In the genomic region with DNA sequence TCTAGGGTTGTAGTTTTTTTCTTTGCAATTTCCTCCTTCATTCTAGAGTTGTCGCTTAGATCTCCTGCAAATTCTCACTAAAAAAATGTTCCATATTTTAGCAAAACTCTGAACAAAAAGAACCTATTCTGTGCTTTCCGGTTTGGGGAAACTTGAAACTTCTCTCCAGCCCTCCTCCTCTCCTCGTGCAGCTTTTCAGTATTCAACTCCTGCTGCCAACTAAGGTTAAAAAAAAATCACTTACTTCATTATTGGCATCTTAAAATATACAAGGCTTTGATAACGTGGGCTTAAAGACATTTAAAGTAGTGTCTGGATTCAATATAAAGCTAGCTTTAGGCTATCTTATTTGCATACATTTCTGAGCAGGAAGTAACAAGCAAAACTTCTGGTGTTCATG, we compare ENCODE assay signal across 8 mouse cellular contexts. TPM values are rescaled to one million over a fixed set of nuclear protein-coding genes. Genes with fewer than 3 reads are reported as not detected.
DNase-seq lines count a peak whose midpoint lies in the region; ATAC-seq and TF ChIP-seq lines count a peak whose summit lies in the region.

No protein-coding gene starts in this region.

- no peaks in the 10 kb centered on the region for H3K4me1 ChIP-seq in lung, embryonic 16.5 days (replicated peaks; ENCODE audit: control insufficient read depth, insufficient read depth, low read length)
- H3K4me1 ChIP-seq in embryonic fibroblast, embryonic 13.5 days (ENCODE audit: control insufficient read depth, insufficient read depth, low read length): no peaks in the 10 kb centered on the region
- no peaks in the 10 kb centered on the region for H3K4me1 ChIP-seq in limb, embryonic 12.5 days (replicated peaks)
- no peaks in the 10 kb centered on the region for H3K4me1 ChIP-seq in small intestine, adult 2 months (ENCODE audit: control insufficient read depth, insufficient read depth, insufficient read length, low read length)

- 11% methylated on average over 4 of the region's 4 CpGs for WGBS in lung, embryonic 16.5 days
- WGBS in limb, embryonic 12.5 days: 13% methylated on average over 4 of the region's 4 CpGs
- WGBS in small intestine, adult 2 months: 6% methylated on average over 4 of the region's 4 CpGs

- no peak for TF ChIP-seq CTCF in embryonic fibroblast, embryonic 13.5 days (IDR thresholded peaks at IDR 0.05; ENCODE audit: borderline replicate concordance, insufficient read depth, low read length)
- no peak for TF ChIP-seq CTCF in small intestine, adult 2 months (IDR thresholded peaks at IDR 0.05; ENCODE audit: extremely low read depth, insufficient read length, insufficient replicate concordance, low read depth, low read length)

- no peaks in the 10 kb centered on the region for H3K36me3 ChIP-seq in lung, embryonic 16.5 days (ENCODE audit: control insufficient read depth, insufficient read depth, low read length)
- H3K36me3 ChIP-seq in limb, embryonic 12.5 days: no peaks in the 10 kb centered on the region
- H3K36me3 ChIP-seq in small intestine, adult 2 months (ENCODE audit: control insufficient read depth, insufficient read depth, low read length): no peaks in the 10 kb centered on the region

- no peak for DNase-seq in lung, postnatal 25 days (ENCODE audit: low spot score)
- DNase-seq in cerebellum, adult 9-11 months: no peak
- DNase-seq in MN1 (ENCODE audit: low spot score): no peak
- no peak for DNase-seq in thymus, adult 18-20 months

- no peaks in the 10 kb centered on the region for H3K27me3 ChIP-seq in lung, embryonic 16.5 days (ENCODE audit: control insufficient read depth, insufficient read depth, low read depth, low read length)
- H3K27me3 ChIP-seq in limb, embryonic 12.5 days: no peaks in the 10 kb centered on the region
- H3K27me3 ChIP-seq in small intestine, adult 2 months (ENCODE audit: control insufficient read depth, insufficient read depth, low read length): no peaks in the 10 kb centered on the region

- TF ChIP-seq POLR2A in embryonic fibroblast, embryonic 13.5 days (IDR thresholded peaks at IDR 0.05; ENCODE audit: low read depth, low read length): no peak
- no peak for TF ChIP-seq POLR2A in small intestine, adult 2 months (IDR thresholded peaks at IDR 0.05; ENCODE audit: low read depth, low read length)

- peak; percentile 32 for ATAC-seq in lung, embryonic 16.5 days (ENCODE audit: low read depth)
- ATAC-seq in limb, embryonic 12.5 days (ENCODE audit: insufficient number of reproducible peaks, insufficient read depth, low FRiP score, low TSS enrichment, low read depth): no peak; the same call in none of the 2 replicates

- peak overlapping the region; percentile 68; the same call in 1 of the 2 replicates for H3K9ac ChIP-seq in lung, embryonic 16.5 days (ENCODE audit: low read length)
- H3K9ac ChIP-seq in limb, embryonic 12.5 days (replicated peaks): no peak overlapping the region; the same call in 1 of the 2 replicates

- H3K4me3 ChIP-seq in lung, embryonic 16.5 days (ENCODE audit: low read length): peak overlapping the region; percentile 61
- H3K4me3 ChIP-seq in embryonic fibroblast, embryonic 13.5 days (ENCODE audit: insufficient read depth, low read length): peak overlapping the region; percentile 37; the same call in 1 of the 2 replicates
- peak overlapping the region; percentile 45 for H3K4me3 ChIP-seq in limb, embryonic 12.5 days (replicated peaks)
- H3K4me3 ChIP-seq in small intestine, adult 2 months (ENCODE audit: low read depth, low read length): no peak overlapping the region

- peak overlapping the region; percentile 45 for H3K4me2 ChIP-seq in lung, embryonic 16.5 days (ENCODE audit: low read depth, low read length)
- H3K4me2 ChIP-seq in limb, embryonic 12.5 days: peak overlapping the region; percentile 53

- peak overlapping the region; percentile 91 for H3K27ac ChIP-seq in lung, embryonic 16.5 days (ENCODE audit: low read length)
- peak overlapping the region; percentile 86 for H3K27ac ChIP-seq in embryonic fibroblast, embryonic 13.5 days (ENCODE audit: insufficient read depth, low read length)
- peak overlapping the region; percentile 93 for H3K27ac ChIP-seq in limb, embryonic 12.5 days
- peak overlapping the region; percentile 32; the same call in 1 of the 2 replicates for H3K27ac ChIP-seq in small intestine, adult 2 months (ENCODE audit: insufficient read depth, low read depth, low read length)

- H3K9me3 ChIP-seq in lung, embryonic 16.5 days (ENCODE audit: control insufficient read depth, low read length): no peaks in the 10 kb centered on the region
- no peaks in the 10 kb centered on the region for H3K9me3 ChIP-seq in limb, embryonic 12.5 days

RNA-seq across cellular contexts. Expression of a gene that starts 0.4 kb away (rescaled TPM):
- polyA plus RNA-seq in lung, embryonic 16.5 days (2015; fragmentation: Nextera tagmentation; extraction: Ambion mirVana): 249 and 265 TPM in 2 replicates
- 332 and 399 TPM in 2 replicates for polyA plus RNA-seq in embryonic fibroblast, embryonic 13.5 days (2011; ENCODE audit: insufficient read length, low read depth, missing spikeins)
- 171 and 187 TPM in 2 replicates for polyA plus RNA-seq in limb, embryonic 12.5 days (2016; fragmentation: Nextera tagmentation; extraction: Ambion mirVana)
- 0.52 and 1.7 TPM in 2 replicates for polyA plus RNA-seq in small intestine, adult 2 months (2012; rRNA removed)

Comparison
In these comparisons a context has a peak if more than half of its experiments do, and no peak if none do; other contexts are left out.
1. H3K27ac ChIP-seq: peak in every context shown above with its lines; median percentile 93 in limb, embryonic 12.5 days; 91 in lung, embryonic 16.5 days; 86 in embryonic fibroblast, embryonic 13.5 days; 32 in small intestine, adult 2 months.
2. RNA of a gene that starts 0.4 kb away (polyA plus RNA-seq): 332 to 399 TPM in embryonic fibroblast, embryonic 13.5 days, 249 to 265 TPM in lung, embryonic 16.5 days and 171 to 187 TPM in limb, embryonic 12.5 days; 0.52 to 1.7 TPM in small intestine, adult 2 months; every median in the first group is over 10 times any median in the second.